Mouse (Mus musculus) olfactory bulb, adult 2 months (tissue): Measurements from ENCODE around the gene Dlx6.

ENCODE experiments used
- CTCF ChIP-seq: fragments of 200-500 bp; IDR thresholded peaks from 2 replicates; pipeline ENCODE4 v1.5.1; 2012; ENCODE audit warnings: low read depth, mild to moderate bottlenecking, low read length, moderate library complexity; ENCODE audit not compliant: insufficient read depth
- POLR2A ChIP-seq: fragments of 200-500 bp; IDR thresholded peaks from 2 replicates; pipeline ENCODE4 v1.6.1; 2012; ENCODE audit warnings: mild to moderate bottlenecking, low read depth, low read length, moderate library complexity; ENCODE audit not compliant: insufficient read depth

- TF ChIP-seq POLR2A (no peak), CTCF (no peak)
Measured at GRCm38 (mm10) chr6:6856881-6857280, 6.3 kb upstream of the Dlx6 start.
